ENCODE assay signal across 8 mouse cellular contexts in genomic region chr5:3646991-3647707, GRCm38 (mm10). TPM values are rescaled to one million over a fixed set of nuclear protein-coding genes. Genes with fewer than 3 reads are reported as not detected.
DNase-seq lines count a peak whose midpoint lies in the region; ATAC-seq and TF ChIP-seq lines count a peak whose summit lies in the region.

No protein-coding gene starts in this region.

- H3K27me3 ChIP-seq in cerebellum, adult 2 months (ENCODE audit: control insufficient read depth, insufficient read depth, low read length): no peaks in the 10 kb centered on the region
- no peaks in the 10 kb centered on the region for H3K27me3 ChIP-seq in forebrain, postnatal 0 days (ENCODE audit: insufficient read depth, low read length)
- H3K27me3 ChIP-seq in hindbrain, embryonic 15.5 days: no peaks in the 10 kb centered on the region

- WGBS in cerebellum, adult 2 months: under 1% methylated on average over 60 of the region's 60 CpGs
- WGBS in forebrain, postnatal 0 days: 3% methylated on average over 58 of the region's 60 CpGs
- WGBS in hindbrain, embryonic 15.5 days: under 1% methylated on average over 58 of the region's 60 CpGs

- intact Hi-C loops in heart, postnatal 25 days (cut with DNase I): loop anchor here (2.0 to 5.0 kb wide), 2 partner anchors 155 to 546 kb away; partner anchors contain the start of genes Ankib1, Krit1 and Mterf1b
- intact Hi-C loops in left cerebral cortex, postnatal 25 days (cut with DNase I): loop anchor here (2.0 to 5.0 kb wide), 2 partner anchors 156 to 245 kb away; partner anchors contain the start of genes Ankib1, Krit1 and Mterf1a

- peak; percentile 57; the same call in 1 of the 2 replicates for TF ChIP-seq CTCF in cerebellum, adult 2 months (IDR thresholded peaks at IDR 0.05; ENCODE audit: borderline replicate concordance, insufficient read depth, low read depth, low read length)
- TF ChIP-seq CTCF in forebrain, postnatal 0 days (IDR thresholded peaks at IDR 0.05; ENCODE audit: low read depth): peak; percentile 70

- DNase-seq in heart, adult 11 months: peak; percentile 89
- no peak for DNase-seq in heart, postnatal 25 days (ENCODE audit: low spot score)
- peak; percentile 57 to 73 for DNase-seq in cerebellum, adult 2 months
- peak; percentile 76 for DNase-seq in forebrain, postnatal 0 days
- DNase-seq in left cerebral cortex, postnatal 25 days (ENCODE audit: low spot score in 2 of 2): peak; percentile 49 to 66
- peak; percentile 53 for DNase-seq in right cerebral cortex, postnatal 4 days

- peaks cover 5% of the 10 kb centered on the region for H3K36me3 ChIP-seq in forebrain, postnatal 0 days (ENCODE audit: insufficient read depth)
- H3K36me3 ChIP-seq in hindbrain, embryonic 15.5 days: peaks cover 14% of the 10 kb centered on the region

- H3K4me1 ChIP-seq in cerebellum, adult 2 months (ENCODE audit: control insufficient read depth, insufficient read depth, low read length): no peaks in the 10 kb centered on the region
- no peaks in the 10 kb centered on the region for H3K4me1 ChIP-seq in forebrain, postnatal 0 days (ENCODE audit: insufficient read depth)
- H3K4me1 ChIP-seq in hindbrain, embryonic 15.5 days (replicated peaks): peaks cover 19% of the 10 kb centered on the region

- H3K9ac ChIP-seq in forebrain, postnatal 0 days: peak overlapping the region; percentile 86
- peak overlapping the region; percentile 86 for H3K9ac ChIP-seq in hindbrain, embryonic 15.5 days

- peak overlapping the region; percentile 58 for H3K27ac ChIP-seq in cerebellum, adult 2 months (ENCODE audit: insufficient read depth, low read length)
- H3K27ac ChIP-seq in forebrain, postnatal 0 days (ENCODE audit: low read depth, low read length): peak overlapping the region; percentile 88
- H3K27ac ChIP-seq in hindbrain, embryonic 15.5 days (replicated peaks): peak overlapping the region; percentile 90

- peak overlapping the region; percentile 66 for H3K4me2 ChIP-seq in forebrain, postnatal 0 days (ENCODE audit: low read depth)
- H3K4me2 ChIP-seq in hindbrain, embryonic 15.5 days: peak overlapping the region; percentile 64

- H3K9me3 ChIP-seq in forebrain, postnatal 0 days (ENCODE audit: low read length): no peaks in the 10 kb centered on the region
- H3K9me3 ChIP-seq in hindbrain, embryonic 15.5 days: no peaks in the 10 kb centered on the region

- ATAC-seq in forebrain, postnatal 0 days: peak; percentile 78
- peak; percentile 81 for ATAC-seq in hindbrain, embryonic 15.5 days (ENCODE audit: low FRiP score, low read depth)
- ATAC-seq in megakaryocyte-erythroid progenitor cell, adult 5-6 weeks (replicated peaks; ENCODE audit: low FRiP score, low TSS enrichment, poor library complexity, severe bottlenecking): peak; percentile 56

- peak overlapping the region; percentile 56 for H3K4me3 ChIP-seq in cerebellum, adult 2 months (replicated peaks; ENCODE audit: insufficient read depth, low read depth, low read length)
- H3K4me3 ChIP-seq in forebrain, postnatal 0 days (ENCODE audit: low read depth, low read length): peak overlapping the region; percentile 82
- H3K4me3 ChIP-seq in hindbrain, embryonic 15.5 days: peak overlapping the region; percentile 98

- TF ChIP-seq POLR2A in cerebellum, adult 2 months (IDR thresholded peaks at IDR 0.05; ENCODE audit: borderline replicate concordance, insufficient read depth, low read length): no peak

RNA-seq across cellular contexts. Expression of gene Tmbim7, which starts 3.8 kb away (rescaled TPM):
- total RNA-seq in heart, postnatal 25 days (2021): not detected
- polyA plus RNA-seq in cerebellum, adult 2 months (2012; rRNA removed): not detected in 2 replicates
- not detected in 2 replicates for total RNA-seq in forebrain, postnatal 0 days (2014; rRNA removed)
- polyA plus RNA-seq in forebrain, postnatal 0 days (2015; fragmentation: Nextera tagmentation; extraction: Ambion mirVana): not detected in 2 replicates
- not detected in 2 replicates for polyA plus RNA-seq in hindbrain, embryonic 15.5 days (2015; fragmentation: Nextera tagmentation; extraction: Ambion mirVana)
- total RNA-seq in left cerebral cortex, postnatal 25 days (2021): not detected
- 0.94 and 1.4 TPM in 2 replicates for total RNA-seq in megakaryocyte-erythroid progenitor cell, adult 5-6 weeks (2014; fragmentation: Nextera tagmentation)
- not detected in 2 replicates for total RNA-seq in megakaryocyte-erythroid progenitor cell, adult 5-6 weeks (2017)

RNA-seq across cellular contexts. Expression of gene Gatad1, which starts 9.8 kb away (rescaled TPM):
- 10 to 100 TPM; 95.4 to 98.0 TPM for total RNA-seq in heart, postnatal 25 days (2021)
- polyA plus RNA-seq in cerebellum, adult 2 months (2012; rRNA removed): 93.0 and 102 TPM in 2 replicates
- total RNA-seq in forebrain, postnatal 0 days (2014; rRNA removed): 109 and 120 TPM in 2 replicates
- polyA plus RNA-seq in forebrain, postnatal 0 days (2015; fragmentation: Nextera tagmentation; extraction: Ambion mirVana): 77.6 and 79.0 TPM in 2 replicates
- 60.6 and 62.3 TPM in 2 replicates for polyA plus RNA-seq in hindbrain, embryonic 15.5 days (2015; fragmentation: Nextera tagmentation; extraction: Ambion mirVana)
- 100 to 1,000 TPM; 114 to 126 TPM for total RNA-seq in left cerebral cortex, postnatal 25 days (2021)
- 95.7 and 101 TPM in 2 replicates for total RNA-seq in megakaryocyte-erythroid progenitor cell, adult 5-6 weeks (2014; fragmentation: Nextera tagmentation)
- 183 and 187 TPM in 2 replicates for total RNA-seq in megakaryocyte-erythroid progenitor cell, adult 5-6 weeks (2017)

RNA-seq across cellular contexts. Expression of gene Rbm48, which starts 50.8 kb away (rescaled TPM):
- total RNA-seq in heart, postnatal 25 days (2021): 1 to 10 TPM; 4.8 to 6.5 TPM
- 12.8 and 13.0 TPM in 2 replicates for polyA plus RNA-seq in cerebellum, adult 2 months (2012; rRNA removed)
- total RNA-seq in forebrain, postnatal 0 days (2014; rRNA removed): 16.2 and 19.8 TPM in 2 replicates
- polyA plus RNA-seq in forebrain, postnatal 0 days (2015; fragmentation: Nextera tagmentation; extraction: Ambion mirVana): 19.1 and 19.6 TPM in 2 replicates
- 15.5 and 16.6 TPM in 2 replicates for polyA plus RNA-seq in hindbrain, embryonic 15.5 days (2015; fragmentation: Nextera tagmentation; extraction: Ambion mirVana)
- 10 to 100 TPM; 12.1 to 13.6 TPM for total RNA-seq in left cerebral cortex, postnatal 25 days (2021)
- total RNA-seq in megakaryocyte-erythroid progenitor cell, adult 5-6 weeks (2014; fragmentation: Nextera tagmentation): 10.7 and 17.7 TPM in 2 replicates
- 29.5 and 31.9 TPM in 2 replicates for total RNA-seq in megakaryocyte-erythroid progenitor cell, adult 5-6 weeks (2017)

RNA-seq across cellular contexts. Expression of gene Pex1, which starts 51.3 kb away (rescaled TPM):
- 1 to 10 TPM; 8.8 to 10.0 TPM for total RNA-seq in heart, postnatal 25 days (2021)
- polyA plus RNA-seq in cerebellum, adult 2 months (2012; rRNA removed): 25.3 and 25.7 TPM in 2 replicates
- 16.7 and 20.3 TPM in 2 replicates for total RNA-seq in forebrain, postnatal 0 days (2014; rRNA removed)
- 10.5 and 16.6 TPM in 2 replicates for polyA plus RNA-seq in forebrain, postnatal 0 days (2015; fragmentation: Nextera tagmentation; extraction: Ambion mirVana)
- polyA plus RNA-seq in hindbrain, embryonic 15.5 days (2015; fragmentation: Nextera tagmentation; extraction: Ambion mirVana): 22.6 and 23.0 TPM in 2 replicates
- total RNA-seq in left cerebral cortex, postnatal 25 days (2021): 10 to 100 TPM; 25.2 to 30.3 TPM
- total RNA-seq in megakaryocyte-erythroid progenitor cell, adult 5-6 weeks (2014; fragmentation: Nextera tagmentation): 16.6 and 38.2 TPM in 2 replicates
- 20.7 and 22.1 TPM in 2 replicates for total RNA-seq in megakaryocyte-erythroid progenitor cell, adult 5-6 weeks (2017)
